Mouse (Mus musculus): ENCODE data around the gene Zfp414. TPM values are rescaled to one million over a fixed set of nuclear protein-coding genes. Genes with fewer than 3 reads are reported as not detected.
A peak's percentile ranks its signal among the peaks of the same experiment; 100 is the strongest.

Gene Zfp414
- polyA plus RNA-seq, 1 experiment from 2014 or later = 53.3 TPM

- Histone ChIP-seq H3K9ac (replicated peaks; ENCODE audit: low read length) (no peak overlapping the region), H3K4me3 (ENCODE audit: low read depth, low read length) (no peak overlapping the region), H3K9me3 (replicated peaks; ENCODE audit: control insufficient read depth, low read length) (no peaks in the 10 kb centered on the region), H3K36me3 (replicated peaks; ENCODE audit: control insufficient read depth, insufficient read depth, low read depth, low read length) (peaks cover under 1% of the 10 kb centered on the region; the same call in 1 of the 2 replicates), H3K4me1 (ENCODE audit: control insufficient read depth, insufficient read depth, low read length) (no peaks in the 10 kb centered on the region), H3K27ac (replicated peaks; ENCODE audit: low read depth, low read length) (no peak overlapping the region), H3K27me3 (ENCODE audit: control insufficient read depth, insufficient read depth, low read length) (no peaks in the 10 kb centered on the region), H3K4me2 (ENCODE audit: low read depth, low read length) (no peak overlapping the region)
- no peak for DNase-seq (ENCODE audit: low spot score)
- ATAC-seq (replicated peaks; ENCODE audit: insufficient number of reproducible peaks, low FRiP score, low TSS enrichment, low read depth) = no peak
- WGBS = 82% methylated on average over 2 of the region's 2 CpGs
Observed at GRCm38 (mm10) chr17:33637038-33637437, 8.1 kb downstream of the Zfp414 start.

- no peak for ATAC-seq (replicated peaks; ENCODE audit: insufficient number of reproducible peaks, low FRiP score, low TSS enrichment, low read depth)
- H3K27ac ChIP-seq (replicated peaks; ENCODE audit: low read depth, low read length) = no peak within 1 kb of the TSS
Observed at GRCm38 (mm10) chr17:33637516-33638276, 8.8 kb downstream of the Zfp414 start, which contains the start of gene Pram1. Gene Pram1, plus strand, starts transcription at chr17:33638056.

GRCm38 (mm10) chr17:33639743-33640142, 10.9 kb downstream of the Zfp414 start:
- peaks cover 4% of the 10 kb centered on the region for H3K36me3 ChIP-seq (replicated peaks; ENCODE audit: control insufficient read depth, insufficient read depth, low read depth, low read length)
- DNase-seq (ENCODE audit: low spot score) (no peak), ATAC-seq (replicated peaks; ENCODE audit: insufficient number of reproducible peaks, low FRiP score, low TSS enrichment, low read depth) (no peak)
- H3K27ac ChIP-seq (replicated peaks; ENCODE audit: low read depth, low read length) = no peak overlapping the region
- H3K27me3 ChIP-seq (ENCODE audit: control insufficient read depth, insufficient read depth, low read length) = no peaks in the 10 kb centered on the region
- no peak overlapping the region for H3K4me3 ChIP-seq (ENCODE audit: low read depth, low read length)
- 69% methylated on average over 6 of the region's 6 CpGs for WGBS
- H3K9me3 ChIP-seq (replicated peaks; ENCODE audit: control insufficient read depth, low read length) = no peaks in the 10 kb centered on the region
- no peaks in the 10 kb centered on the region for H3K4me1 ChIP-seq (ENCODE audit: control insufficient read depth, insufficient read depth, low read length)
- no peak overlapping the region for H3K4me2 ChIP-seq (ENCODE audit: low read depth, low read length)
- no peak overlapping the region for H3K9ac ChIP-seq (replicated peaks; ENCODE audit: low read length)

More at GRCm38 (mm10) chr17:33637516-33638276, 8.8 kb downstream of the Zfp414 start, which contains the start of gene Pram1:
- H3K27me3 ChIP-seq (ENCODE audit: control insufficient read depth, insufficient read depth, low read length) = no peaks in the 10 kb centered on the region
- no peaks in the 10 kb centered on the region for H3K9me3 ChIP-seq (replicated peaks; ENCODE audit: control insufficient read depth, low read length)
- 84% methylated on average over 4 of the region's 4 CpGs for whole genome bisulfite sequencing
- no peak for DNase-seq (ENCODE audit: low spot score)
- no peak within 1 kb of the TSS for H3K4me2 ChIP-seq (ENCODE audit: low read depth, low read length)
- H3K36me3 ChIP-seq (replicated peaks; ENCODE audit: control insufficient read depth, insufficient read depth, low read depth, low read length) = no peaks in the 10 kb centered on the region; the same call in 1 of the 2 replicates
- no peak within 1 kb of the TSS for H3K9ac ChIP-seq (replicated peaks; ENCODE audit: low read length)
- H3K4me1 ChIP-seq (ENCODE audit: control insufficient read depth, insufficient read depth, low read length) = no peaks in the 10 kb centered on the region
- H3K4me3 ChIP-seq (ENCODE audit: low read depth, low read length) = no peak within 1 kb of the TSS

- WGBS = 99% methylated on average over 4 of the region's 4 CpGs
- DNase-seq (ENCODE audit: low spot score) (no peak), ATAC-seq (replicated peaks; ENCODE audit: insufficient number of reproducible peaks, low FRiP score, low TSS enrichment, low read depth) (no peak)
- Histone ChIP-seq H3K9ac (replicated peaks; ENCODE audit: low read length) (no peak overlapping the region), H3K4me2 (ENCODE audit: low read depth, low read length) (no peak overlapping the region), H3K27ac (replicated peaks; ENCODE audit: low read depth, low read length) (no peak overlapping the region), H3K9me3 (replicated peaks; ENCODE audit: control insufficient read depth, low read length) (no peaks in the 10 kb centered on the region), H3K4me3 (ENCODE audit: low read depth, low read length) (no peak overlapping the region), H3K36me3 (replicated peaks; ENCODE audit: control insufficient read depth, insufficient read depth, low read depth, low read length) (peaks cover 17% of the 10 kb centered on the region), H3K27me3 (ENCODE audit: control insufficient read depth, insufficient read depth, low read length) (no peaks in the 10 kb centered on the region), H3K4me1 (ENCODE audit: control insufficient read depth, insufficient read depth, low read length) (no peaks in the 10 kb centered on the region)
Observed at GRCm38 (mm10) chr17:33644068-33644467, 15.2 kb downstream of the Zfp414 start.

GRCm38 (mm10) chr17:33645073-33645472, 16.2 kb downstream of the Zfp414 start:
- ATAC-seq (replicated peaks; ENCODE audit: insufficient number of reproducible peaks, low FRiP score, low TSS enrichment, low read depth) (no peak), DNase-seq (ENCODE audit: low spot score) (no peak)
- Histone ChIP-seq H3K36me3 (replicated peaks; ENCODE audit: control insufficient read depth, insufficient read depth, low read depth, low read length) (peaks cover 24% of the 10 kb centered on the region), H3K27me3 (ENCODE audit: control insufficient read depth, insufficient read depth, low read length) (no peaks in the 10 kb centered on the region), H3K4me2 (ENCODE audit: low read depth, low read length) (no peak overlapping the region), H3K9me3 (replicated peaks; ENCODE audit: control insufficient read depth, low read length) (no peaks in the 10 kb centered on the region), H3K4me3 (ENCODE audit: low read depth, low read length) (no peak overlapping the region), H3K4me1 (ENCODE audit: control insufficient read depth, insufficient read depth, low read length) (no peaks in the 10 kb centered on the region), H3K9ac (replicated peaks; ENCODE audit: low read length) (no peak overlapping the region), H3K27ac (replicated peaks; ENCODE audit: low read depth, low read length) (no peak overlapping the region)
- WGBS = 96% methylated on average over 8 of the region's 8 CpGs

- H3K9me3 ChIP-seq (replicated peaks; ENCODE audit: control insufficient read depth, low read length) = no peaks in the 10 kb centered on the region
- ATAC-seq (replicated peaks; ENCODE audit: insufficient number of reproducible peaks, low FRiP score, low TSS enrichment, low read depth) = peak; percentile 69
- WGBS = 97% methylated on average over 34 of the region's 34 CpGs
- no peak overlapping the region for H3K4me3 ChIP-seq (ENCODE audit: low read depth, low read length)
- H3K27ac ChIP-seq (replicated peaks; ENCODE audit: low read depth, low read length) = no peak overlapping the region
- no peak for DNase-seq (ENCODE audit: low spot score)
- no peak overlapping the region for H3K9ac ChIP-seq (replicated peaks; ENCODE audit: low read length)
- H3K27me3 ChIP-seq (ENCODE audit: control insufficient read depth, insufficient read depth, low read length) = no peaks in the 10 kb centered on the region
- no peak overlapping the region for H3K4me2 ChIP-seq (ENCODE audit: low read depth, low read length)
- peaks cover 29% of the 10 kb centered on the region for H3K36me3 ChIP-seq (replicated peaks; ENCODE audit: control insufficient read depth, insufficient read depth, low read depth, low read length)
- no peaks in the 10 kb centered on the region for H3K4me1 ChIP-seq (ENCODE audit: control insufficient read depth, insufficient read depth, low read length)
Observed at GRCm38 (mm10) chr17:33649781-33650475, 21.0 kb downstream of the Zfp414 start.

GRCm38 (mm10) chr17:33666813-33667212, 37.9 kb downstream of the Zfp414 start:
- Histone ChIP-seq H3K36me3 (replicated peaks; ENCODE audit: control insufficient read depth, insufficient read depth, low read depth, low read length) (peaks cover 7% of the 10 kb centered on the region; the same call in 1 of the 2 replicates), H3K4me2 (ENCODE audit: low read depth, low read length) (no peak overlapping the region), H3K9me3 (replicated peaks; ENCODE audit: control insufficient read depth, low read length) (no peaks in the 10 kb centered on the region), H3K9ac (replicated peaks; ENCODE audit: low read length) (no peak overlapping the region), H3K4me1 (ENCODE audit: control insufficient read depth, insufficient read depth, low read length) (no peaks in the 10 kb centered on the region), H3K27ac (replicated peaks; ENCODE audit: low read depth, low read length) (no peak overlapping the region), H3K4me3 (ENCODE audit: low read depth, low read length) (no peak overlapping the region), H3K27me3 (ENCODE audit: control insufficient read depth, insufficient read depth, low read length) (no peaks in the 10 kb centered on the region)
- ATAC-seq (replicated peaks; ENCODE audit: insufficient number of reproducible peaks, low FRiP score, low TSS enrichment, low read depth) (no peak), DNase-seq (ENCODE audit: low spot score) (no peak)
- WGBS = 87% methylated on average over 3 of the region's 3 CpGs

GRCm38 (mm10) chr17:33669681-33670080, 40.8 kb downstream of the Zfp414 start:
- ATAC-seq (replicated peaks; ENCODE audit: insufficient number of reproducible peaks, low FRiP score, low TSS enrichment, low read depth) (no peak), DNase-seq (ENCODE audit: low spot score) (no peak)
- 94% methylated on average over 3 of the region's 3 CpGs for WGBS
- H3K36me3 ChIP-seq (replicated peaks; ENCODE audit: control insufficient read depth, insufficient read depth, low read depth, low read length) = peaks cover 4% of the 10 kb centered on the region; the same call in 1 of the 2 replicates
- no peak overlapping the region for H3K4me2 ChIP-seq (ENCODE audit: low read depth, low read length)
- H3K27ac ChIP-seq (replicated peaks; ENCODE audit: low read depth, low read length) = no peak overlapping the region
- H3K4me3 ChIP-seq (ENCODE audit: low read depth, low read length) = no peak overlapping the region
- no peak overlapping the region for H3K9ac ChIP-seq (replicated peaks; ENCODE audit: low read length)
- H3K9me3 ChIP-seq (replicated peaks; ENCODE audit: control insufficient read depth, low read length) = no peaks in the 10 kb centered on the region
- no peaks in the 10 kb centered on the region for H3K27me3 ChIP-seq (ENCODE audit: control insufficient read depth, insufficient read depth, low read length)
- H3K4me1 ChIP-seq (ENCODE audit: control insufficient read depth, insufficient read depth, low read length) = no peaks in the 10 kb centered on the region
